Mouse (Mus musculus) intestine, embryonic 16.5 days (tissue): ENCODE data around the gene Ccdc51. TPM values are rescaled to one million over a fixed set of nuclear protein-coding genes. Genes with fewer than 3 reads are reported as not detected.
A peak's percentile ranks its signal among the peaks of the same experiment; 100 is the strongest.

Source experiments
- ATAC-seq: fragments of 200-750 bp; cut with Nextera tagmentation; 2 replicates; pipeline ENCODE4 v1.8.0; 2017; ENCODE audit warnings: moderate TSS enrichment, moderate library complexity
- H3K27ac ChIP-seq: fragments of 300-500 bp; sonication (generic); 2 replicates; pipeline ENCODE4 v1.5.1; 2014; ENCODE audit warnings: mild to moderate bottlenecking, low read length
- H3K27me3 ChIP-seq: fragments of 300-500 bp; sonication (generic); replicated peaks from 2 replicates; pipeline ENCODE4 v1.6.1; 2014; ENCODE audit warnings: low read length, control low read depth, mixed read lengths; ENCODE audit not compliant: control insufficient read depth, insufficient read depth
- H3K36me3 ChIP-seq: fragments of 300-500 bp; sonication (generic); 2 replicates; pipeline ENCODE4 v1.6.1; 2014; ENCODE audit warnings: low read length, control low read depth; ENCODE audit not compliant: control insufficient read depth, insufficient read depth
- H3K4me1 ChIP-seq: fragments of 300-500 bp; sonication (generic); 2 replicates; pipeline ENCODE4 v1.6.1; 2014; ENCODE audit warnings: low read length, control low read depth, mixed read lengths; ENCODE audit not compliant: control insufficient read depth, insufficient read depth
- H3K4me2 ChIP-seq: fragments of 300-500 bp; sonication (generic); 2 replicates; pipeline ENCODE4 v1.6.1; 2014; ENCODE audit warnings: low read depth, low read length, control low read depth
- H3K4me3 ChIP-seq: fragments of 300-500 bp; sonication (generic); 2 replicates; pipeline ENCODE4 v1.5.1; 2014; ENCODE audit warnings: mild to moderate bottlenecking, low read length
- H3K9ac ChIP-seq: fragments of 300-500 bp; sonication (generic); 2 replicates; pipeline ENCODE4 v1.6.1; 2014; ENCODE audit warnings: low read depth, low read length
- H3K9me3 ChIP-seq: fragments of 300-500 bp; sonication (generic); 2 replicates; pipeline ENCODE4 v1.6.1; 2016; ENCODE audit warnings: low read length, control low read depth; ENCODE audit not compliant: control insufficient read depth
- WGBS: fragments of 180-500 bp; shearing (Covaris S2); extraction: QIAGEN DNeasy Blood & Tissue Kit; methylation state at CpG from one replicate; pipeline ENCODE4 v1.1.7; 2014; 5-methylcytosine and 5-hydroxymethylcytosine counted together
- polyA plus RNA-seq: library from polyadenylated mRNA; unstranded; fragments of >200 nt; fragmentation: Nextera tagmentation; extraction: Ambion mirVana; gene quantifications from 2 replicates; pipeline ENCODE4 v1.2.1, GENCODE M21; 2015

Gene Ccdc51
- polyA plus RNA-seq, 1 experiment from 2014 or later = 20.2 TPM

- no peak overlapping the region for H3K9ac ChIP-seq
- ATAC-seq = peak; percentile 15; the same call in 1 of the 2 replicates
- peaks cover 41% of the 10 kb centered on the region for H3K4me1 ChIP-seq
Observed at GRCm38 (mm10) chr9:109098969-109099368, 16.7 kb downstream of the Ccdc51 start.

GRCm38 (mm10) chr9:109100307-109100928 lies 18.1 kb downstream of the Ccdc51 start:
- Histone ChIP-seq H3K9ac (peak overlapping the region; percentile 14; the same call in 1 of the 2 replicates), H3K27ac (no peak overlapping the region)

More at GRCm38 (mm10) chr9:109098969-109099368, 16.7 kb downstream of the Ccdc51 start:
- Histone ChIP-seq H3K4me3 (no peak overlapping the region), H3K36me3 (no peaks in the 10 kb centered on the region), H3K27me3 (no peaks in the 10 kb centered on the region), H3K4me2 (0 out of 2 replicates have a peak overlapping the region, but pooled peaks have one; percentile 4), H3K27ac (peak overlapping the region; percentile 97; the same call in 1 of the 2 replicates), H3K9me3 (no peaks in the 10 kb centered on the region)
- WGBS = 25% methylated on average over 4 of the region's 6 CpGs

GRCm38 (mm10) chr9:109101933-109102445 lies 19.7 kb downstream of the Ccdc51 start:
- Histone ChIP-seq H3K27ac (no peak overlapping the region), H3K4me1 (peaks cover 29% of the 10 kb centered on the region), H3K4me2 (no peak overlapping the region), H3K9me3 (no peaks in the 10 kb centered on the region), H3K4me3 (no peak overlapping the region), H3K27me3 (no peaks in the 10 kb centered on the region), H3K36me3 (peaks cover 4% of the 10 kb centered on the region; the same call in 1 of the 2 replicates), H3K9ac (no peak overlapping the region)
- WGBS = 93% methylated on average over 5 of the region's 5 CpGs
- ATAC-seq = no peak

More at GRCm38 (mm10) chr9:109100307-109100928, 18.1 kb downstream of the Ccdc51 start:
- no peak overlapping the region for H3K4me2 ChIP-seq
- ATAC-seq = no peak
- H3K27me3 ChIP-seq = no peaks in the 10 kb centered on the region
- H3K4me1 ChIP-seq = peaks cover 38% of the 10 kb centered on the region
- H3K9me3 ChIP-seq = no peaks in the 10 kb centered on the region
- no peak overlapping the region for H3K4me3 ChIP-seq
- H3K36me3 ChIP-seq = no peaks in the 10 kb centered on the region
- WGBS = 86% methylated on average over 20 of the region's 20 CpGs

- Histone ChIP-seq H3K27ac (no peak overlapping the region), H3K4me2 (no peak overlapping the region), H3K4me3 (no peak overlapping the region), H3K9ac (no peak overlapping the region), H3K36me3 (peaks cover 4% of the 10 kb centered on the region; the same call in 1 of the 2 replicates), H3K27me3 (no peaks in the 10 kb centered on the region), H3K4me1 (peaks cover 24% of the 10 kb centered on the region), H3K9me3 (no peaks in the 10 kb centered on the region)
- 90% methylated on average over 3 of the region's 3 CpGs for WGBS
- no peak for ATAC-seq
Observed at GRCm38 (mm10) chr9:109102541-109102940, 20.2 kb downstream of the Ccdc51 start.

- Histone ChIP-seq H3K4me1 (peaks cover 16% of the 10 kb centered on the region), H3K27me3 (no peaks in the 10 kb centered on the region), H3K4me2 (no peak overlapping the region), H3K9ac (no peak overlapping the region), H3K36me3 (peaks cover 4% of the 10 kb centered on the region; the same call in 1 of the 2 replicates), H3K9me3 (no peaks in the 10 kb centered on the region), H3K4me3 (no peak overlapping the region), H3K27ac (no peak overlapping the region)
- 74% methylated on average over 7 of the region's 7 CpGs for WGBS
- ATAC-seq = no peak
Observed at GRCm38 (mm10) chr9:109103250-109103649, 21.0 kb downstream of the Ccdc51 start.

- H3K9ac ChIP-seq = no peak overlapping the region; the same call in 1 of the 2 replicates
- no peak for ATAC-seq
- peaks cover 11% of the 10 kb centered on the region; the same call in 1 of the 2 replicates for H3K36me3 ChIP-seq
- no peaks in the 10 kb centered on the region for H3K27me3 ChIP-seq
- H3K4me3 ChIP-seq = no peak overlapping the region
- H3K4me1 ChIP-seq = peaks cover 8% of the 10 kb centered on the region
- 92% methylated on average over 9 of the region's 9 CpGs for WGBS
- H3K9me3 ChIP-seq = no peaks in the 10 kb centered on the region
- no peak overlapping the region for H3K27ac ChIP-seq
- no peak overlapping the region for H3K4me2 ChIP-seq
Observed at GRCm38 (mm10) chr9:109104083-109104482, 21.8 kb downstream of the Ccdc51 start.

GRCm38 (mm10) chr9:109105011-109105410 lies 22.7 kb downstream of the Ccdc51 start:
- peak; percentile 39 for ATAC-seq

GRCm38 (mm10) chr9:109105648-109106047 lies 23.4 kb downstream of the Ccdc51 start:
- Histone ChIP-seq H3K4me3 (no peak overlapping the region), H3K4me2 (no peak overlapping the region), H3K9ac (no peak overlapping the region), H3K36me3 (peaks cover 11% of the 10 kb centered on the region), H3K27ac (no peak overlapping the region), H3K27me3 (no peaks in the 10 kb centered on the region), H3K4me1 (peaks cover 5% of the 10 kb centered on the region), H3K9me3 (no peaks in the 10 kb centered on the region)
- 0 out of 2 replicates have a peak, but pooled peaks have one; percentile 14 for ATAC-seq
- WGBS = 87% methylated on average over 12 of the region's 12 CpGs

More at GRCm38 (mm10) chr9:109105011-109105410, 22.7 kb downstream of the Ccdc51 start:
- H3K4me1 ChIP-seq = peaks cover 5% of the 10 kb centered on the region
- peaks cover 11% of the 10 kb centered on the region for H3K36me3 ChIP-seq
- no peaks in the 10 kb centered on the region for H3K9me3 ChIP-seq
- H3K4me2 ChIP-seq = no peak overlapping the region
- no peak overlapping the region for H3K9ac ChIP-seq
- H3K27ac ChIP-seq = no peak overlapping the region
- H3K27me3 ChIP-seq = no peaks in the 10 kb centered on the region
- no peak overlapping the region for H3K4me3 ChIP-seq
- WGBS = 73% methylated on average over 12 of the region's 12 CpGs

- Histone ChIP-seq H3K4me2 (no peak overlapping the region), H3K27ac (no peak overlapping the region), H3K4me3 (no peak overlapping the region), H3K27me3 (no peaks in the 10 kb centered on the region), H3K9ac (no peak overlapping the region), H3K36me3 (peaks cover 13% of the 10 kb centered on the region), H3K9me3 (no peaks in the 10 kb centered on the region), H3K4me1 (peaks cover 5% of the 10 kb centered on the region)
- 64% methylated on average over 5 of the region's 6 CpGs for WGBS
- ATAC-seq = no peak
Observed at GRCm38 (mm10) chr9:109107341-109107740, 25.0 kb downstream of the Ccdc51 start.
